Mouse (Mus musculus) myocyte (in vitro differentiated cells): ENCODE data around the gene Mfap2. TPM values are rescaled to one million over a fixed set of nuclear protein-coding genes. Genes with fewer than 3 reads are reported as not detected.

Experiments used
- H3K27me3 ChIP-seq: one replicate; pipeline ENCODE4 v1.6.1; 2011; ENCODE audit not compliant: control insufficient read depth, insufficient read depth, insufficient read length
- H3K36me3 ChIP-seq: one replicate; pipeline ENCODE4 v1.6.1; 2011; ENCODE audit not compliant: control insufficient read depth, insufficient read depth
- H3K4me2 ChIP-seq: one replicate; pipeline ENCODE4 v1.6.1; 2011; ENCODE audit warnings: low read depth, control low read depth
- H3K4me3 ChIP-seq: one replicate; pipeline ENCODE4 v1.5.1; 2011; ENCODE audit warnings: mild to moderate bottlenecking, control low read depth, moderate library complexity
- H3K79me2 ChIP-seq: one replicate; pipeline ENCODE4 v1.6.1; 2011; ENCODE audit not compliant: control insufficient read depth, insufficient read depth
- H3ac ChIP-seq: one replicate; pipeline ENCODE4 v1.6.1; 2011; ENCODE audit not compliant: control insufficient read depth, insufficient read length
- CEBPB ChIP-seq: IDR thresholded peaks from 2 replicates; pipeline ENCODE4 v1.6.1; 2011; ENCODE audit warnings: mild to moderate bottlenecking, moderate library complexity; ENCODE audit not compliant: poor library complexity, insufficient read depth, severe bottlenecking
- E2F4 ChIP-seq: IDR thresholded peaks from one replicate; pipeline ENCODE4 v1.6.1; 2011; ENCODE audit warnings: mild to moderate bottlenecking, control low read depth, moderate library complexity; ENCODE audit not compliant: insufficient read depth
- MAX ChIP-seq: IDR thresholded peaks from one replicate; pipeline ENCODE4 v1.6.1; 2011; ENCODE audit warnings: low read depth, mild to moderate bottlenecking, control low read depth
- MYOD1 ChIP-seq, 3 experiments: IDR thresholded peaks; one replicate each; pipeline ENCODE4 v1.6.1; 2011; ENCODE audit warnings: control low read depth in 2 of 3, low read depth in 2 of 3, mild to moderate bottlenecking in 2 of 3, moderate library complexity in 1 of 3; ENCODE audit not compliant: insufficient read length in 2 of 3, control insufficient read depth in 1 of 3
- MYOG ChIP-seq, 3 experiments: IDR thresholded peaks; one replicate each; pipeline ENCODE4 v1.6.1; 2011; ENCODE audit warnings: control low read depth in 2 of 3, low read depth in 2 of 3, mild to moderate bottlenecking in 2 of 3; ENCODE audit not compliant: insufficient read length in 2 of 3, control insufficient read depth in 1 of 3, insufficient read depth in 1 of 3
- POLR2A ChIP-seq: IDR thresholded peaks from one replicate; pipeline ENCODE4 v1.6.1; 2011; ENCODE audit warnings: low read depth, mild to moderate bottlenecking, control low read depth, moderate library complexity; ENCODE audit not compliant: insufficient read length
- POLR2AphosphoS2 ChIP-seq: IDR thresholded peaks from one replicate; pipeline ENCODE4 v1.6.1; 2011; ENCODE audit warnings: low read depth, control low read depth; ENCODE audit not compliant: insufficient read length
- REST ChIP-seq: IDR thresholded peaks from one replicate; pipeline ENCODE4 v1.6.1; 2011; ENCODE audit warnings: mild to moderate bottlenecking, control low read depth, moderate library complexity; ENCODE audit not compliant: insufficient read depth, insufficient read length
- SRF ChIP-seq: IDR thresholded peaks from one replicate; pipeline ENCODE4 v1.6.1; 2011; ENCODE audit warnings: low read depth; ENCODE audit not compliant: control insufficient read depth, insufficient read length
- TCF12 ChIP-seq: IDR thresholded peaks from one replicate; pipeline ENCODE4 v1.6.1; 2011; ENCODE audit warnings: mild to moderate bottlenecking, control low read depth; ENCODE audit not compliant: poor library complexity, insufficient read depth, severe bottlenecking
- TCF3 ChIP-seq: IDR thresholded peaks from one replicate; pipeline ENCODE4 v1.6.1; 2011; ENCODE audit warnings: low read depth, control low read depth; ENCODE audit not compliant: insufficient read length
- USF1 ChIP-seq: IDR thresholded peaks from one replicate; pipeline ENCODE4 v1.6.1; 2011; ENCODE audit warnings: low read depth, mild to moderate bottlenecking, control low read depth, moderate library complexity
- polyA plus RNA-seq: library from polyadenylated mRNA; unstranded; fragments of >200 nt; fragmentation: generic; extraction: Trizol; gene quantifications from one replicate; pipeline ENCODE4 v1.2.1, GENCODE M21; 2012; ENCODE audit warnings: missing spikeins

The Mfap2 gene
- polyA plus RNA-seq, 1 experiment, result 0.53 TPM

DNA sequence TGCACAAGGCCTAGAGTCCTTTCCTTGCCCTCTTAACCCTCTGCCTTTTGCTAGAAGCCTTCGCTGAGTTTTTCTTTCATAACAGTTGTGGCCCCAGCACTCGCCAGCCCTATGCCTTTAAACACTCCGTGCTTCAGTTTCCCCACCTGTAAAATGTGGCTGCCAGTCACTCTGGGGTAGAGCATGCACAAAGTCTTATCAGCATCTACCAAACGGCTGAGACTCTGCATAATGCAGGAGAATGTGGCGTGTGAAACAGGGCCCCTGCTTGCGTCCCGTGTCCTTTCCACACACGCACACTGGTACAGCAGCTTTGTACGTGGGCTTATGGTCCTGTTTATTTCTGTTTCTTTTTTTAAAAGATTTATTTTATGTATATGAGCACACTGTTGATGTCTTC, 13.4 kb upstream of the Mfap2 start:
- H3ac ChIP-seq, result no peak overlapping the region
- no peak overlapping the region for H3K4me3 ChIP-seq
- no peaks in the 10 kb centered on the region for H3K36me3 ChIP-seq
- no peaks in the 10 kb centered on the region for H3K79me2 ChIP-seq
- H3K27me3 ChIP-seq, result no peaks in the 10 kb centered on the region
- TF ChIP-seq MYOG (IDR thresholded peaks at IDR 0.05; ENCODE audit: control insufficient read depth in 1 of 3, insufficient read depth in 1 of 3, insufficient read length in 2 of 3, low read depth in 2 of 3) (no peak), CEBPB (no peak), POLR2A (no peak), SRF (no peak), E2F4 (no peak), MAX (no peak), TCF12 (no peak), POLR2AphosphoS2 (no peak), USF1 (no peak), REST (no peak), MYOD1 (IDR thresholded peaks at IDR 0.05; ENCODE audit: control insufficient read depth in 1 of 3, insufficient read length in 2 of 3, low read depth in 2 of 3) (no peak), TCF3 (no peak)
- no peak overlapping the region for H3K4me2 ChIP-seq

DNA sequence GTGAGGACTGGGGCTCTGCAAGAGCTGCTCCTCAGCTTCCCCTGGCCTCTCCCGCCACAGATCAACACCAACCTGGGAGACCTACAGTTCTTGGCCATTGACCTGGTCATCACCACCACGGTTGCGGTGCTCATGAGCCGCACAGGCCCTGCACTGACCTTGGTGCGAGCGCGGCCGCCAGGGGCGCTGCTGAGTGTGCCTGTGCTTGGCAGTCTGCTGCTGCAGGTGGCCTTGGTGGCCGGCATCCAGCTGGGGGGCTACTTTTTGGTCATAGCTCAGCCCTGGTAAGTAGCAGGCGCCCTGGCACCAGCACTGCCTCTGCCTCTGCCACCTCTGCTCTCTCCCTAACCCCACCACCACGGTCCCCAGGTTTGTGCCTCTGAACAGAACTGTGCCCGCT, 4.2 kb upstream of the Mfap2 start:
- Histone ChIP-seq H3K4me3 (no peak overlapping the region), H3ac (no peak overlapping the region), H3K79me2 (no peaks in the 10 kb centered on the region), H3K27me3 (no peaks in the 10 kb centered on the region), H3K4me2 (no peak overlapping the region), H3K36me3 (no peaks in the 10 kb centered on the region)
- TF ChIP-seq POLR2AphosphoS2 (no peak), MYOG (IDR thresholded peaks at IDR 0.05; ENCODE audit: control insufficient read depth in 1 of 3, insufficient read depth in 1 of 3, insufficient read length in 2 of 3, low read depth in 2 of 3) (no peak), TCF3 (no peak), POLR2A (no peak), SRF (no peak)

DNA sequence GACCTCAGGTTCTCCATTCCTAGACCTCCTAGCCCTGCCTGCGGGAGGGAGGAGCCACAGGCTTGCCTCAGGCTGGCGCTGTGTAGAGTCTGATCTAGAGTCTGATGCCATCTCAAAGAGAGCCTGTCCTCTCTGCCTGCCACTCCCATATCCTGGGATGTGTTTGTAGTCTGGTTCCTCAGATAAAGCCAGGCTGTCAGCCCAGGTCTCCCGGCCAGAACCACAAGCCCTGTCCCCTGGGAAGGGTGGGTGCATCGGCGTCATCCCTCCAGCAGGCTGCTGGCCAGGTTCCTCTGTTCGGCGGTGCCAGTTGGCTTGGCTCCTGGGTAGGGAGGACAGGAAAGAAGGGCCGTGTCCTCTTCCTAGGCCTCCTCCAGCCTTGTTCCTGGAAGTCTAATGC, 2.2 kb upstream of the Mfap2 start:
- Histone ChIP-seq H3K27me3 (no peaks in the 10 kb centered on the region), H3K79me2 (no peaks in the 10 kb centered on the region), H3K36me3 (no peaks in the 10 kb centered on the region), H3ac (no peak overlapping the region), H3K4me2 (no peak overlapping the region), H3K4me3 (no peak overlapping the region)
- TF ChIP-seq MYOG (IDR thresholded peaks at IDR 0.05; ENCODE audit: control insufficient read depth in 1 of 3, insufficient read depth in 1 of 3, insufficient read length in 2 of 3, low read depth in 2 of 3), result no peak
- no peak for TF ChIP-seq MAX
- TF ChIP-seq TCF3, result no peak
- TF ChIP-seq REST, result no peak
- TF ChIP-seq TCF12, result no peak
- TF ChIP-seq E2F4, result no peak
- TF ChIP-seq SRF, result no peak
- TF ChIP-seq POLR2AphosphoS2, result no peak
- TF ChIP-seq MYOD1 (IDR thresholded peaks at IDR 0.05; ENCODE audit: control insufficient read depth in 1 of 3, insufficient read length in 2 of 3, low read depth in 2 of 3), result no peak
- TF ChIP-seq CEBPB, result no peak
- TF ChIP-seq USF1, result no peak
- TF ChIP-seq POLR2A, result no peak

DNA sequence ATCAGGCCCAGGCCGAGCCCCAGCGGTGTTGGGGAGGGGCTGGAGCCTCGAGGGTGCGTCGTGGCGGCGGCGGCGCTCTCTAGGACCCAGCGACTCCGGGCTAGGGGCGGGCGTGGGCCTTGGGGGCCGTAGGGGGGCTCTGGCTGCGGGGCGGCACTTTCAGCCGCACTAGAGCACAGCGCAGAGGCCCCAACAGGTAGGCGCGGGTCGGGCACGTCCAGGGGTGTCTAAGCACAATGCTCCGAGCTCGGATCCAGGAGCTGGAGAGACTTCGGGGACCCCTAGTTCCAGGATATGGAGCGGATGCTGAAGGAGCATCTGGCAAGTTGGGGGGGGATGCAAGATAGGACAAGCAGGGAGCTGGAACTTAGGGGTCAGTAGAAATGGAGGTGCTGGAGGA, 308 bp downstream of the Mfap2 start:
- no peak overlapping the region for H3K4me3 ChIP-seq

GRCm38 (mm10) chr4:141010941-141011429, 767 bp downstream of the Mfap2 start:
- TF ChIP-seq POLR2A (no peak), SRF (no peak), E2F4 (no peak), REST (no peak), MYOG (IDR thresholded peaks at IDR 0.05; ENCODE audit: control insufficient read depth in 1 of 3, insufficient read depth in 1 of 3, insufficient read length in 2 of 3, low read depth in 2 of 3) (no peak), POLR2AphosphoS2 (no peak), TCF12 (no peak), USF1 (no peak), CEBPB (no peak), MAX (no peak), MYOD1 (IDR thresholded peaks at IDR 0.05; ENCODE audit: control insufficient read depth in 1 of 3, insufficient read length in 2 of 3, low read depth in 2 of 3) (no peak), TCF3 (no peak)
- Histone ChIP-seq H3K36me3 (no peaks in the 10 kb centered on the region), H3K4me2 (no peak overlapping the region), H3ac (no peak overlapping the region), H3K79me2 (no peaks in the 10 kb centered on the region), H3K27me3 (no peaks in the 10 kb centered on the region), H3K4me3 (no peak overlapping the region)

More for the DNA sequence above, 308 bp downstream of the Mfap2 start:
- TF ChIP-seq E2F4 (no peak), TCF3 (no peak), MAX (no peak), POLR2A (no peak), POLR2AphosphoS2 (no peak), REST (no peak), USF1 (no peak), TCF12 (no peak), CEBPB (no peak), SRF (no peak), MYOD1 (IDR thresholded peaks at IDR 0.05; ENCODE audit: control insufficient read depth in 1 of 3, insufficient read length in 2 of 3, low read depth in 2 of 3) (no peak), MYOG (IDR thresholded peaks at IDR 0.05; ENCODE audit: control insufficient read depth in 1 of 3, insufficient read depth in 1 of 3, insufficient read length in 2 of 3, low read depth in 2 of 3) (no peak)
- no peaks in the 10 kb centered on the region for H3K27me3 ChIP-seq
- no peak overlapping the region for H3K4me2 ChIP-seq
- H3K36me3 ChIP-seq, result no peaks in the 10 kb centered on the region
- no peaks in the 10 kb centered on the region for H3K79me2 ChIP-seq
- H3ac ChIP-seq, result no peak overlapping the region
